Mouse (Mus musculus): Measurements from ENCODE around the gene Tead1. TPM values are rescaled to one million over a fixed set of nuclear protein-coding genes. Genes with fewer than 3 reads are reported as not detected.

Gene Tead1
- total RNA-seq, 2 experiments from 2014 or later = 66.2 to 74.8 TPM

DNA sequence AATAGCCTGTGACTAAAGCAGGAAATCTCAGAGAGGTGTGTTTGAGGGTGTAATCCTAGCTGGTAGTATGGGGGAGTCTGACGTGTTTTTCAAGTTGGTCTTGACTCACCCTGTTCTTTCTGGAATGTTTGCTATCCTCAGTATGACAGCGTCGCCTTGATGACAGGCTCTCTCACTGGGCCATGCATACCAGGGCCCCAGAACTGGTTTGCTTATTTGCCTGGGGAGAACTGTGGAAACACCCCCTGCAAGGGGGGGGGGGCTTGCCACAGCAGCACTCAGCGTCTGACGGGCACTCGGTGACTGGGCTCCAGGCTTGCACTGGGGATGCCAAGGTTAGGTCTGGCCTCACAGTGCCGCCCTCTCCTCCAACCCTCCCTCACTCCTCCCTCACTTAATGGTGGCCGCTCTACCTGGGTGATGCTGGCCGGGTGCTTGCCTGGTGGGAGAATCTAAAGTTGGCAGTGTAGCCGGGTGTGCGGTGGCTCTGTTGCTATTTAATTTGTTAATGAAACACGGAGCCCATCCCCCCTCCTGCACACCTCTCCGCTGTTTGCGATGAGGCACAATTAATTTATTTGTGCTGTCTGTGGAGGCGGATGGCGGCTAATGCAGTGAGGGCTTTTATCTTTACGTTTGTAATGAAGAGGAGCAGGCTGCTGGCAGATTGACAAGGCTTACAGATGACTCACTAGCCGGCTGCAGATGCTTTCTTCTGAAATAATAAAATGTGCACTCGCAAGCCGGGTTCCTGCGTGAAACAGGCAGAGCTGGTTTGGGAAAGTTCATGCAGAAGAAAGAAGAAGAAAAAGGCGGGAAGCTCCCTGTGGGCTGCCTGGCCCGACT is 41.2 kb downstream of the Tead1 start:
- DNase-seq (ENCODE audit: low spot score in 2 of 2) = peak in 1 of 2 experiments; percentile 31

- no peak for DNase-seq (ENCODE audit: low spot score in 2 of 2)
These were observed 41.8 kb downstream of the Tead1 start for GRCm38 (mm10) chr7:112720989-112721337.

DNA sequence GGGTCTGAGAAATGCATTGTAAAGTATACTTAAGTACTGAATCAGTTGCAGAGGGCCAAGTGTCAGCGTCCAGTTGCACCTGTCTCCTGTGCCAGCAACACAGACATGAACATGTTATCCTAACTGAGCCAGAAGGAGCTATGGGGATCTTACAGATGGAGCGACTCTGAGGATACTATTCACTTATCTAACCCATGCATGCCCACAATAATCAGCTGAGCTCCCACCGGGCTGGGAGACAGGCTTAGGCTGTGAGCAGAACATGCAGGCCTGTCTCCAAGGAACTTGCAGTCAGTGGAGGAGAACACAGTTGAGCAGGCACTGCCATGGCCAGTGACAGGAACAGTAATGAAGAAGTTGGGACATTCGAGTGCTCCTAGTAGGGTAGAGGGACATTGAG is 42.7 kb downstream of the Tead1 start:
- no peak for DNase-seq (ENCODE audit: low spot score in 2 of 2)

DNA sequence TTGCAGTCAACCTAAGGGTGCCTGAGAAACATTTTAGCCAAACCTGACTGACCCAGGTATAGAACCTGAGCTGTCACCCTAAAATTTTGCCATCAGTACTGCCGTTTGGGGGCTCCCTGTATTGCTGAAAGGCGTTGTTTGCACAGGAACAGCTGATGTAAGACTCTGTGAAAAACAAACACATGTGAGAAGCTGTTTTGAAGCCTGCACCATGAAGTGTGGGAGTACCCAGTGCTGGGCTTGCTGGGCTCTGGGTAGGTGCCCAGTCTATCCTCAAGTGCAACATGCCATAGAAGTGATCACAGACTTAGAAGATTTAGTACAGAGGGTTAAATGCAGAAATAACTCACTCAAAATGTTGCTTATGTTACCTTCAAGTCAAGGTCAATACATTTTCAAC is 49.3 kb downstream of the Tead1 start:
- no peak for DNase-seq (ENCODE audit: low spot score in 2 of 2)

DNA sequence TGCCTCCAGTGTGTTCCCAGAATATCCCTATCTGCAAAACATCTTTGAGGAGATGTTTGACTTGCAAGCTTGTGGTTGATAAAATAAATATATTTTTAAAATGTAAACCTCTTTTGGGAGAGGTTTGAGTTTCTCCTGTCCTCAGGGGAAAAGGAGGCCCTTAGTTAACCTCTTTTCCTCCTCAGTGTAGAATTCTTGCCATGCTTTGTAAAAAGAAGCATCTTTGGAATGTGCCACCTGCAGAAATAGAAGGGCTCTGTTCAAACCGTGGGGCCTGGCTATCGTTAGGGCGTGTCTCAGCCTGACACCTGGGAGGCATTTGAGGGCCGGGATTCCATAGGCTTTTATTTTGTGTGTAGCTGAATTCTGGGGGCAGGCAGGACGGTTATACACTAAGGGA is 51.1 kb downstream of the Tead1 start:
- no peak for DNase-seq (ENCODE audit: low spot score in 2 of 2)

DNA sequence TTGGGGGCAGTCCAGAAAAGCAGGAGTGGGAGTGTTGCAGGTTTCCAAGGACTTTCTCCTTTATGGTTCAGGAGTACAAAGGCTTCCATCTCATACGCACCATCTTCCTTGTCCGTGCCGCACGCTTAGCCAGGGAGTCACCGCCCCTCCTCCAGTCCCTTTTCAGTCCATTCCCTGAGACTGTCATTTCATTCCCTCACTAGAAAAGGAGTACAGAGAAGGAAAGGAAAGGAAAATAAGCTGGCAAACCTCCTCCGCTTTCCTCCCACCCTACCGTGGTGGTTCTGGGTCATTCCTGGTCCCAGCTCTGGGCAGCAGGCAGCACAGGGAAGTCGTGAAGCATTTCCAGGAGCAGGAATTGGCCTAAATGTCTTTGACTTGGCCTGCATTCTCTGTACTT is 52.5 kb downstream of the Tead1 start:
- no peak for DNase-seq (ENCODE audit: low spot score in 2 of 2)

DNA sequence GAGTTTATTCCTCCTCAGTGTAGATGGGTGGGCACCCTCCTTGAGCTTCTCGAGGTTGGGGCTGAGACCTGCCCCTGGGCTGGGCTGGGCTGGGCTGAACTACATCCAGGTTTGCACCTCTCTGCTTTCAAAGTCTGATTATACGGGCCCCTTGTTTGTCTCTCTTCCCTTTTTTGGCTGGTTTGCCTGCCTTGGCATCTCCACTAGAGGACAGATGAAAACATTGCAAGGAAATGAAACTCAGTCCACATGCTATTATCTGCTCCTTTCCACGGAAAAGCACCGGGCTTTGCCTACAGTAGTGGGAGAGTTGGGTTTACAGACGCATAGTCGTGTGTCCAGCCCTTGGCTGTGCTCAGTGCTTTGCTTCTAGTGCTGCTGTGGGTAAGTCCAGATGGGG is 60.1 kb downstream of the Tead1 start:
- DNase-seq (ENCODE audit: low spot score in 2 of 2) = no peak

- DNase-seq (ENCODE audit: low spot score in 2 of 2) = no peak
These were observed 62.7 kb downstream of the Tead1 start for GRCm38 (mm10) chr7:112741790-112742189.

GRCm38 (mm10) chr7:112743063-112743462 is 63.9 kb downstream of the Tead1 start:
- DNase-seq (ENCODE audit: low spot score in 2 of 2) = no peak

- DNase-seq (ENCODE audit: low spot score in 2 of 2) = no peak
These were observed 64.7 kb downstream of the Tead1 start for GRCm38 (mm10) chr7:112743621-112744395.

DNA sequence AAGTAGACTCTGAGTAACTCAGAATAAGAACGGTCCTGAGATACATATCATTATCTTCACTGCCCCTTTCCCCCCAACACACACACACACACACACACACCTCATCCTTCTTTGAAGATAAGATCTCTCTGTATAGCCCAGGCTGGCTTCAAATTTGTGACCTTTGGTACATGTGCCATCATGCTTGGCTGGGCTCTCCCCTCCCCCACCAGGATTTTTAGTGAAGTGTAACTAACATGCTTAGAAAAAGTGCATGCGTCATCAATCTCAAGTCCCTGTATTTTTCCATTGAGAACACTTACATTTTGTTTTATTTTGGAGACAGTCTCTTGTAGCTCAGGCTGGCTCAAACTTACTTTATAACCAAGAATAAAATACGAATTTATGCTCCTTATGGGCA is 68.1 kb downstream of the Tead1 start:
- no peak for DNase-seq (ENCODE audit: low spot score in 2 of 2)

GRCm38 (mm10) chr7:112747836-112748235 is 68.7 kb downstream of the Tead1 start:
- no peak for DNase-seq (ENCODE audit: low spot score in 2 of 2)

DNA sequence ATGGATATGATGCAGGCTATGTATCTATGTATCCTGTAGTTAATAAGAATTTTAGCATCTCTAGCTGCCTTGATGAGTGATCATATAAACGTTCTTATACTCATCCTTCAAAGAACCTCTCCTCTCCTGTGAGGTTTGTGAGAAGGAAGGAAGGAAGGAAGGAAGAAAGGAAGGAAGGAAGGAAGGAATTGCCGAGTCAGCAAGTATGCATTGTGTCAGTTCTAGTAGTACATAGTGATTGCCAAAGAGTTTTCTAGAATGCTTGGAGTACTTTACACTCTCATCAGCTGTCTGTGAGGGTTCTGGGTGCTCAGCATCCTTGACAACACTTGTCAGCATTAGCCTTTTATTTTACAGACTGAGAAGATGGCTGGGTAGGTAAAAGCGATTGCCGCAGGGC is 69.2 kb downstream of the Tead1 start:
- no peak for DNase-seq (ENCODE audit: low spot score in 2 of 2)

DNA sequence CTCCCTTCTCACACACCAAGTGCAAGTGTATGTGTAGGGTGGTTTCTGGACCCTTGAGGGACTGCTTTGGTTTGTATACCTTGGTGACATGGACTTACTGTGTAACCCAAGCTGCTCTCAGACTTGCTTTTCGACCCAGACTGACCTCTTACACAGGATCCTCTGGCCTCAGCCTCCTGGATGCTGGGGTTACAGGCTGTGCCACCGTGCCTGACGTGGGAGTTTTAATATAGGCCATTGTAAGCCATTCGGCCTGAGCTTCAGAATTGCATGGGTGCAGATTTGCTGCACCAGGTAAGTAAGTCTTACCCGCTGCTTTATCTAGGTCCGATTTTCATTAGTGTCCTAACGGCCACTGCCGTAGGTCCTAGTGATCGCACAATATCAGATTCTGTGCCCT is 71.0 kb downstream of the Tead1 start:
- DNase-seq (ENCODE audit: low spot score in 2 of 2) = no peak

DNA sequence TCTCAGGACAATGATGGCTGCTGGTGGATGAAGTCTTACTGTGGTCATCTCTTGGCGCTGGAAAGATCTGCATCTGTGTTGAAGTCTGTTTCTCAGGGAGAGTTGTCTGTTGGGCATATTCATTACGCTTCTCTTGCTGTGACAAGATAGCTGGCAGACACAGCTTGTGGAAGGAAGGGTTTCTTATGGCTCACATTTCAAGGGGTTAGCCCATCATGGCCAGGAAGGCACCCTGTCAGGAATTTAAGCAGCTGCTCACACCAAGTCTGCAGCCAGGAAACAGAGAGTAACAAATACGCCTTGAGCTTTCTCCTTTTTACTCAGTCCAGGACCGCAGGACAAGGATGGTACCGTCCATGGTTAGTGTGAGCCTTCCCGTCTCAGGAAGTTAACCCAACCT is 73.2 kb downstream of the Tead1 start:
- no peak for DNase-seq (ENCODE audit: low spot score in 2 of 2)

DNA sequence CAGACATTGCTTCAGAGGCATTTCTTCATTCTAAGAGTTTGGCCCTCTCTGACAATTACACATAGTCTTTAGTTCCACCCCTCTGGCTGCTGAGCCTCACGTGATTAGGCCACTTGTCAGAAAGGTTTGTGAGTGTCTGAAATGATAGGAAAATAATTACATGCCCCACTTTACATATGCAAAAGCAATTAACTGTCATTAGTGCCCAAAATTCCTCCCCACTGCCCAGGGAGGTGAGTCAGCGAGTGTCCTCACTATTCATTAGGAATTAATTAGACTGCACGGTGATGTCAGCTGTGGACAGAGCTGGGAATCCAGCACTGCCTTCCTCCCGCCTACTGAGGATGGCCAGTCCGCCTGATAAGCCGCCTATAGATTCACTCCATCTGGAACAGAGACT is 74.2 kb downstream of the Tead1 start:
- DNase-seq (ENCODE audit: low spot score in 2 of 2) = no peak

DNA sequence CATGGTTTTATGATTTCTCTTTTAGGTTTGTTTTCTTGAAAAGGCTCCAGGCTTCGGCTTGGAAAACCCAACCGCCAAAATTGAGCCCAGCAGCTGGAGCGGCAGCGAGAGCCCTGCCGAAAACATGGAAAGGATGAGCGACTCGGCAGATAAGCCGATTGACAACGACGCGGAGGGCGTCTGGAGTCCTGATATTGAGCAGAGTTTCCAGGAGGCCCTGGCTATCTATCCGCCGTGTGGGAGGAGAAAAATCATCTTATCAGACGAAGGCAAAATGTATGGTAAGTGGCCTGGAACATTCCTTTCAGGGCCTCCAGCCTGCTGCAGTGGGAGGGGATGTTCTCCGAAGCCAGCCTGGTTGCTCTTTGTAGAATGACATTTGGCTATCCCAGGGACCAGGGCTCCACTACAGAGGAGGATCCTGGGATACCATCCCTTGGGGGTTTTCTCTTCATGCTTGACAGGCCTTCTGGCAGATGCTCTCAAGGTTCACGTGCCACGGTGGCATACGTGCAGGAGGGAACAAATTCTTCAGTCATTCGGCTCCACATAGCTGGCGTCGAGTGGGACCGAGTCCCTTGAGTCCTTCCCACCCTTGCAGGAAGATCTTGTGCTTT is 80.3 kb downstream of the Tead1 start:
- no peak for DNase-seq (ENCODE audit: low spot score in 2 of 2)

DNA sequence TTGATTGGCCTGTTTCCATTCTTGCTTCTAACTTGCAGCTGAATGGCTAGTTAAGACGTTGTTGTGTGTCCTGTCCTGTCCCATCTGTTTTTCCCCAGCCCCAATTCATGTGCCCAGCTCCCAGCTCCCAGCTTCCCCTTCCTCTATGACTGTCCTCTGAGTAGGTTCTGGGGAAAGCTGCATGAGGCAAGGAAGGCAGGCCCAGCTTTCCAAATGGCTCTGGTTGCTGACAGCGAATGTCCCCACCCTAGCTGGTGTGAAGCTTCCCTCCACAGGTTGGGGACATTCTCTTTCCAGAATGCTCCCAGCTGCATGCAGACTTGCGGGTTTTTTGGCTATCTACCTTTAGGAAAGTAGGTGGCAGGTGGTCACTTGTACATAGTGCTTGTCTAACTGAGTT is 81.2 kb downstream of the Tead1 start:
- no peak for DNase-seq (ENCODE audit: low spot score in 2 of 2)

GRCm38 (mm10) chr7:112760782-112761181 is 81.7 kb downstream of the Tead1 start:
- DNase-seq (ENCODE audit: low spot score in 2 of 2) = no peak

- no peak for DNase-seq (ENCODE audit: low spot score in 2 of 2)
These were observed 83.8 kb downstream of the Tead1 start for GRCm38 (mm10) chr7:112762870-112763269.

- DNase-seq (ENCODE audit: low spot score in 2 of 2) = no peak
These were observed 84.4 kb downstream of the Tead1 start for GRCm38 (mm10) chr7:112763513-112763912.

GRCm38 (mm10) chr7:112764921-112765320 is 85.8 kb downstream of the Tead1 start:
- no peak for DNase-seq (ENCODE audit: low spot score in 2 of 2)

Measured in adrenal gland, postnatal 4 days (tissue).